Mouse (Mus musculus) hindlimb bud, embryonic 11.5 days (tissue): ENCODE measurements at regions not wholly inside any gene's neighbourhood (a gene's known extent, or its start where the extent isn't known, plus 50 kb on each side); places are given as distances from the start of the nearest gene placed in this dataset.

Source experiments
- DNase-seq: peaks from one replicate; pipeline ENCODE4 v3.0.0-alpha.2; 2012; ENCODE audit warnings: low read depth, low spot score; ENCODE audit errors: extremely low spot score

- no peak for DNase-seq
These were observed 261.2 kb upstream of the Nt5e start for GRCm38 (mm10) chr9:88065777-88066176.

DNA sequence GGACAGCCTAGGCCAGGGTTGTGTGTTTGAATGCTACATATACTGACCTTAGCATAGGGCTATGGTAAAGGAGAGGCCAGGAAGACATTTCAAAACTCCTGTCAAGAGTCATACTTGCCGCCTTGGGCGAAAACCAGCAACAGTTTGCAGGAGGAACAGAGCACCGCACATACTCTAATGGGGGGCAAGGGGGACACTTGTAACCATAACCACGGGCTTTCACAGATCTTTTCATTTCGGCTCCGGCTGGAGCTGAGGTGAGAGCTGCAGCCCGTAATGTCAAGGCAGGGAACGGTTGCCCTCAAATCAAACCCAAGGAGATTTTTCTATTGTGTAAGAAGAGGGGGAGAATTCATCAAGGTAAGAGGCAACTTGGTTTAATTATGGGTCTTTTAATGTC is 258.7 kb upstream of the Nt5e start:
- DNase-seq, result no peak

DNA sequence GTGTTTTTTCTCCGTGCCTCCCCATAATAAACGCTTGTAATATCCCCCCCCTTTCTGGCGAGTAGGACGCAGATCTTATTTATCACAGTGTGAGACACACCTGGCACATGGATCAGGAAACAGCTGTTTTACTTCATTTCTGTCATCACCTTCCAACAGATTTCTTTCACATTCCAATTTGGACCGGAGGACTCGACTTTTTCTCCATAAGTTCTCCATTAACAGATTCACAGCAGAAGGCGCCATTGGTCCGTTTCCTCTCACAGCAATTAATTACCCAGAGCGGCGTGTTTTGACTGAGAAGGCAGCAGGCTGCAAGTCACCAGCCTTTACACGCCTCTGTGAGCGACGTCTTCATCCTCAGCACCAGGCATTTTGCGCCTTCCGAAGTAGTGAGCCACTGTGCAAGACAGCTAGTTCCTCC is 258.1 kb upstream of the Nt5e start:
- peak; percentile 99 for DNase-seq

DNA sequence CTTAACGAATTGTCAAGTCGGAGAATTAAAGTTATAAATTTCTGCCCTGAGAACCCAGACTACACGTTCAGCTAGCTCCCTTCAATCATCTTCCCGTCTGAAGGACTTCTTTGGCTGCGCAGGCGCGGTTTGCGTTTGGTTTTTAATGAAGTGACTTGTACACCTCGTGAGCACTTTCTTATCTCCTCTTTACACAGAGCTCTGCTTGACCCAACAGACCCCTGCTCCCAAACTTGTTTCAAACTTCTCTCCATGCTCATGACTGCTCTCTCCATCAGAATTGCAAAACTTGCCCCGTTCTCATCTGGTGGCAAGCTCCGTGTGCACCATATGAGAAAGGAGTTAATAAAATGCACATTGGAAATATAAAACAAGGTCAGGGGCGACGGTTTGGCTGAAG is 257.2 kb upstream of the Nt5e start:
- DNase-seq, result no peak

- no peak for DNase-seq
These were observed 253.8 kb upstream of the Nt5e start for GRCm38 (mm10) chr9:88073165-88073564.

- DNase-seq, result no peak
These were observed 253.4 kb upstream of the Nt5e start for GRCm38 (mm10) chr9:88073579-88073978.

GRCm38 (mm10) chr9:88082931-88083479 is 244.0 kb upstream of the Nt5e start:
- no peak for DNase-seq

DNA sequence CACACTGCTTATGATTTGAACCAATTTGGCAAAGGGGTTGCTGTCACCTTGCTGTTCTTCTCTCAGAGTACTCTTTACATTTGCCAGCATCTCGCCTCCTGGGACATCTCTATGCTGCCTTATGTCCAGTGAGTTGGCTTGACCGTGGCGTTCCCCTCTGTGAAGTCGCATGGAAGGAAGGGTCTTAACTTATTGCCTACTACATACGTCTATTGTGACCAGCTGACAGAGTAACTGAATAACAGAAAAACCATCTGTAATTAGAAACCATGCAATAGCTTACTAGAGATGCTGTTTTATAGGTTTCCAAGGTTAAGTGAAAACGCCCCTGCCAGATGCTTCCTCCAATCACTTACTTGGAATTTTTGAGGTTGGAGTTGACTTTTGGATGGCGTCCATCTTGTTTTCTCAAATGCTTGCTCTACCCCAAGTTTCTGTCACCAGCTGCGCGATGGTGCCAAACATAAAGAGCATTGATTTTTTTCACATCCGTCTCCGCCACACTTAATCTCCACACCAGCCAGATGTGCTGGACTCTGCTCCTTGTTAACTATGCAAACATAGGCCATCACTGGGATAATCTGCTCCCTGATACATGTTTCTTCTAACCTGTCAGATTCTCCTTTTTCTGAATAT is 241.7 kb upstream of the Nt5e start:
- DNase-seq, result no peak

DNA sequence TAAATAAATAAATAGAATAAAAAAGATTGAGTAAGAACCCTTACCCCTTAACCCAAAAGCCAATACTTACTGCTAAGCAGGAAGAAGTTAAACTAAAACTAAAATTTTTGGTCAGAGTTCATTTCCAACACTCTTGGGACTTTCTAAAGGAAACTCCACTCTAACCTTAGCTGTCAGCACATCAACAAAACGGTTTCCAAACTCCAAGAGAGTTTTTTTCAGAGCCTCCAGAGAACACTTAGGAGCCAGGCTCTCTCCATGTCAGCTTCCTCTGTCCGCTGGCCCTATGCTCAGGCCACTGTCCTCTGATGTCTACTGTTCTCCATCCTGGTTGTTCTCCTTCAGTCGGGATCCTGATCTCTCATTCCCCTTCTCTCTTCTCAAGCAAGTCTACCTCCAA is 241.1 kb upstream of the Nt5e start:
- DNase-seq, result no peak

GRCm38 (mm10) chr9:88091781-88092527 is 235.0 kb upstream of the Nt5e start:
- no peak for DNase-seq

DNA sequence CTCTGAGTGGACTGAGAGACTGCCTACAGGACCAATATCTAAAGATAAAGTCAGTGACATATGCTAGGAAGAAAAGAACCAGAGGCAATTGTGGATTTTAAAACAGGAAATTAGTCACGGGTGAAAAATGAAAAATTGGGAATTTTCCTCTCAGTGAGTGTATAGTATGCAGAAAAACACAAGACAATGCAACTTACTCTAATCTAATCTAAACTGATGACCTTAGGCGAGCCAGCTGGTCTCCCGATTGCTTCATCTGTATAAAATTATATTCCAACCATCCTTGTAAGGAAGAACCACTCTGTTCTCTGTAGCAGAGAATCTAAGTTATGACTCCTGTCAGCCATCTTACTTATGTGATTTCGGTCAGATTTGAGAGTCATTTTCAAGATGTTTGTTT is 234.4 kb upstream of the Nt5e start:
- no peak for DNase-seq

DNA sequence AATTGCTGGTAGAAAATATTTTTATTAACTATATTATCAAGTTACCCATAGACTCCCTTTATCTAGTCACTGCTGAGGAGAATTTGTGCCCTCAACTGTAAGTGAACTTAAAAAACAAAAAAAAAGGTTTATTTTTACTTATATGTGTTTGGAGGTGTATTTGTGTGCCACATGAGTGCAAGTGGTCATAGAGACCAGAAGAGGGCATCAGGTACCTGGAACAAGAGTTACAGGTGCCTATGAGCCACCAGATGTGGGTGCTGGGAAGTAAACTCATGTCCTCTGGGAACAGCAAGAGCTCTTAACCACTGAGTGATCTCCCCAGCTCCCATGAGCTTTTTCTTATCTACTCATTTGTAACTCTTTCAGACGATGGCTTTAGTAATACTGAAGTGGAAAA is 213.9 kb upstream of the Nt5e start:
- DNase-seq, result no peak

- DNase-seq, result no peak
These were observed 206.5 kb upstream of the Nt5e start for GRCm38 (mm10) chr9:88120536-88120935.

- no peak for DNase-seq
These were observed 205.9 kb upstream of the Nt5e start for GRCm38 (mm10) chr9:88120963-88121570.

- no peak for DNase-seq
These were observed 202.5 kb upstream of the Nt5e start for GRCm38 (mm10) chr9:88124322-88125005.

- DNase-seq, result no peak
These were observed 163.8 kb upstream of the Nt5e start for GRCm38 (mm10) chr9:88163025-88163780.

- no peak for DNase-seq
These were observed 149.3 kb upstream of the Nt5e start for GRCm38 (mm10) chr9:88177575-88178254.

- DNase-seq, result no peak
These were observed 145.6 kb upstream of the Nt5e start for GRCm38 (mm10) chr9:88181189-88181994.

DNA sequence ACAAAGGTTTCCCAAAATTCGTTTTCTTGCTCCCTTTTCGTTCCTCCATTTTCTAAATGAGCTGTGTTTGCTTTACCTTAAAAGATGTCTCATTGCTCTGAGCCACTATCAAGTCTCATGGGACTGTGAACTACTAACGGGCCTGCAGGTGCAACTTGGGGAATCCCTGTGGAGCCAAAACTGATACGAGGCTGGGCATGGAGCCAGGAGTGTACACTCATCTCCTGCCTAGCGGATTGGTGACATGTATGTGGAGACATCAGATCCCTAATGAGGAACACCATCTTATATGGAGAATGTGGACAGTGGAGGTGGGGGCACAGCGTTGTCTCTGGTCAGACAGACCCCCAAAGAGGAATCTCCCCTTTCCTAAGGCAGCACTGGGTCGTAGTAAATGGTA is 119.6 kb upstream of the Nt5e start:
- no peak for DNase-seq
